Mouse (Mus musculus): Measurements from ENCODE around the gene Nfkbia. TPM values are rescaled to one million over a fixed set of nuclear protein-coding genes. Genes with fewer than 3 reads are reported as not detected.

The Nfkbia gene
- total and polyA plus RNA-seq, 2 experiments from 2014 or later: 65.1 to 67.1 TPM

DNA sequence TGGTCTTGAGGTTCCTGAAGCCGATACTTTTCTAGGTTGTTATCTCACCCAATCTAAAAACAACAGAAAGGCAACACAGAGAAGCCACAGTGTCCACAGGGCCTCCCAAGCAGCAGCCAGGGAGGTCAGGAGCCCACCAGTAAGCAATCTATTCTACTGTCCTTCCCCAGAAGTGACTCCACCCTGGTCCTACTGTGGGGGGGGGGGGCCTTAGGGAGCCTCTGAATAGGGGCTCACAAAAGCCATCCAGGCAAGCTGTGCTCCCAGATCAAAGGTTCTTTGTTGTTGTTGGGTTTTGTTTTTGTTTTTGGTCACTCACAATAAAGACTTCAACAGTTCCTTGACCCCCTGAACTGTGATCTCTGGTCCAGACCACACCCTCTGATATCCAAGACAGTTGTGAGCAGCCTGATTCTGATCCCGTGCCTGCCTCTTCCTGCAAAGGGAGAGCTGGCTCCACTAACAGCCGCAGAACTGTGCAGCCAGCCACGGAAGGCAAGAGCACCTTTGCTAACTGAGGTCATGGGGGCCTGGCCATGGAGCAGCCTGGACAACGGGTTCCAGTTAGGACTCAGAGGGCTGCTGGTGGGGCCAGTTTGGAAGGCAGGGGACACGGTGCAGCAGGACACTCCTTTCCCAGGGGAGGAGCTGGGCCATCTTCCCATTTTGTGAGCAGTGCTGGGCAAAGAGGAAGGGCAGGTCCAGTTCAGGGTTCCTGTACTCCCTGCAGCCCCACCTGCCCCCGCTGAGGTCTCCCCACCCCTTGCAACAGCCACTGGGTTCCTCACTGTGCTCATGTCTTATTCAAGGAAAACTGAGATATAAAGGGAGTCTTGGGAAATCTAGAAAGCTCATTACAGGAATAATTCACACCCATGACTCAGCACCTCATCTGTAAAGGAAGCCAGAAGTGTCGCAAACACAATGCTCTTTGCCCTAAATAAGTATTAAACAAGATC lies 18.9 kb downstream of the Nfkbia start:
- H3K27me3 ChIP-seq (ENCODE audit: control insufficient read depth, insufficient read depth, low read length): no peaks in the 10 kb centered on the region
- H3K4me2 ChIP-seq (ENCODE audit: low read depth, low read length): no peak overlapping the region
- no peaks in the 10 kb centered on the region for H3K36me3 ChIP-seq (replicated peaks; ENCODE audit: control insufficient read depth, insufficient read depth, low read length)
- peak; percentile 57 for DNase-seq (ENCODE audit: low spot score)
- no peak overlapping the region; the same call in 1 of the 2 replicates for H3K9ac ChIP-seq (replicated peaks; ENCODE audit: low read depth, low read length)
- H3K27ac ChIP-seq (ENCODE audit: low read depth): peak overlapping the region; percentile 28
- peak; percentile 67 for ATAC-seq (ENCODE audit: insufficient read depth, low read depth)
- no peak overlapping the region for H3K4me3 ChIP-seq (ENCODE audit: low read depth, low read length)
- no peaks in the 10 kb centered on the region for H3K9me3 ChIP-seq (replicated peaks; ENCODE audit: control insufficient read depth, low read length)
- H3K4me1 ChIP-seq (ENCODE audit: control insufficient read depth, insufficient read depth): peaks cover 17% of the 10 kb centered on the region; the same call in 1 of the 2 replicates
- TF ChIP-seq EP300 (IDR thresholded peaks at IDR 0.05; ENCODE audit: low read depth) (no peak), CTCF (IDR thresholded peaks at IDR 0.05; ENCODE audit: low read depth) (no peak)
- WGBS: 34% methylated on average over 8 of the region's 8 CpGs

DNA sequence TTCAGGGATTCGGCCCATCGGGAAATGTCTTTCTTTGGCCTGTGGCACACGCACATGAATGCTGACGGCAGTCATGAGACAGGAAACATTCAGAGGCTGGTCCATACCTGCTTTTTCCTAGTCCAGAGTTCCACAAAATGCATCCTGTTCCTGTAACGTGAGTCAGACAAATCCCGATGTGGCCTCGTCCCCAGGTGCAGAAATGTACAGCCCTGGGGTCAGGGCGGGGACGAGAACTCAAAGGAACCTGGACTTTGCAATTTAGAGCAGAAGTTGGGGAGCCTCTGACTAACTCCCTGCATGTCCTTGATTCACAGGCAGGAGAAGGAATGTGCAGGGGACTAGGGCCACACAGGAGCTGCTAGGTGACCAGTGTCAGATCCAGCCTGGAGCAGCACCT lies 21.1 kb downstream of the Nfkbia start:
- Histone ChIP-seq H3K9me3 (replicated peaks; ENCODE audit: control insufficient read depth, low read length) (no peaks in the 10 kb centered on the region), H3K36me3 (replicated peaks; ENCODE audit: control insufficient read depth, insufficient read depth, low read length) (no peaks in the 10 kb centered on the region), H3K27ac (ENCODE audit: low read depth) (no peak overlapping the region), H3K27me3 (ENCODE audit: control insufficient read depth, insufficient read depth, low read length) (no peaks in the 10 kb centered on the region), H3K9ac (replicated peaks; ENCODE audit: low read depth, low read length) (no peak overlapping the region), H3K4me3 (ENCODE audit: low read depth, low read length) (no peak overlapping the region), H3K4me1 (ENCODE audit: control insufficient read depth, insufficient read depth) (peaks cover 29% of the 10 kb centered on the region; the same call in 1 of the 2 replicates), H3K4me2 (ENCODE audit: low read depth, low read length) (no peak overlapping the region)
- TF ChIP-seq EP300 (IDR thresholded peaks at IDR 0.05; ENCODE audit: low read depth) (no peak), CTCF (IDR thresholded peaks at IDR 0.05; ENCODE audit: low read depth) (no peak)
- ATAC-seq (ENCODE audit: insufficient read depth, low read depth): no peak
- 76% methylated on average over 9 of the region's 9 CpGs for WGBS
- no peak for DNase-seq (ENCODE audit: low spot score)

DNA sequence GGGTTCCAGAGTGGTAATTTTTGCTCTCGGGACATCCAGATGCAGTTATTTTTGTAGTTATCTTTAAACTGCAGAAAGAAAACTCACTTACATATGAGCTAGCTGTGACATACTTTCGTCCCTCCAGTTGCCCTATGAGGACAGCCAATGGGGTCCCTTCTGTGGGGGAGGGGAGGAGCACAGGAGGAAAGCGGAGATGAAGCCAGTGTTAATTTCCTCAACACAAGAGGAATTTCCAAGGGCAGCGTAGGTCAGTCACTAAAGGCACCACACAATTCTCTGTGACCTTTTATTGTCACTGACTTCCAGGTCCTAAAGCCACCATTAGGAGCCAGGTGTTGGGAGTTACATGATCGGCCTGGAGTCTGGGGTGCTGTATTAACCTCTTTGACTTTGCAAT lies 22.0 kb downstream of the Nfkbia start:
- 49% methylated on average over 5 of the region's 5 CpGs for WGBS
- H3K27me3 ChIP-seq (ENCODE audit: control insufficient read depth, insufficient read depth, low read length): no peaks in the 10 kb centered on the region
- no peaks in the 10 kb centered on the region for H3K9me3 ChIP-seq (replicated peaks; ENCODE audit: control insufficient read depth, low read length)
- no peak for TF ChIP-seq CTCF (IDR thresholded peaks at IDR 0.05; ENCODE audit: low read depth)
- no peak overlapping the region for H3K4me2 ChIP-seq (ENCODE audit: low read depth, low read length)
- no peak overlapping the region for H3K9ac ChIP-seq (replicated peaks; ENCODE audit: low read depth, low read length)
- H3K27ac ChIP-seq (ENCODE audit: low read depth): no peak overlapping the region
- no peak for ATAC-seq (ENCODE audit: insufficient read depth, low read depth)
- no peak for DNase-seq (ENCODE audit: low spot score)
- H3K4me1 ChIP-seq (ENCODE audit: control insufficient read depth, insufficient read depth): peaks cover 32% of the 10 kb centered on the region; the same call in 1 of the 2 replicates
- no peak overlapping the region for H3K4me3 ChIP-seq (ENCODE audit: low read depth, low read length)
- no peaks in the 10 kb centered on the region for H3K36me3 ChIP-seq (replicated peaks; ENCODE audit: control insufficient read depth, insufficient read depth, low read length)

DNA sequence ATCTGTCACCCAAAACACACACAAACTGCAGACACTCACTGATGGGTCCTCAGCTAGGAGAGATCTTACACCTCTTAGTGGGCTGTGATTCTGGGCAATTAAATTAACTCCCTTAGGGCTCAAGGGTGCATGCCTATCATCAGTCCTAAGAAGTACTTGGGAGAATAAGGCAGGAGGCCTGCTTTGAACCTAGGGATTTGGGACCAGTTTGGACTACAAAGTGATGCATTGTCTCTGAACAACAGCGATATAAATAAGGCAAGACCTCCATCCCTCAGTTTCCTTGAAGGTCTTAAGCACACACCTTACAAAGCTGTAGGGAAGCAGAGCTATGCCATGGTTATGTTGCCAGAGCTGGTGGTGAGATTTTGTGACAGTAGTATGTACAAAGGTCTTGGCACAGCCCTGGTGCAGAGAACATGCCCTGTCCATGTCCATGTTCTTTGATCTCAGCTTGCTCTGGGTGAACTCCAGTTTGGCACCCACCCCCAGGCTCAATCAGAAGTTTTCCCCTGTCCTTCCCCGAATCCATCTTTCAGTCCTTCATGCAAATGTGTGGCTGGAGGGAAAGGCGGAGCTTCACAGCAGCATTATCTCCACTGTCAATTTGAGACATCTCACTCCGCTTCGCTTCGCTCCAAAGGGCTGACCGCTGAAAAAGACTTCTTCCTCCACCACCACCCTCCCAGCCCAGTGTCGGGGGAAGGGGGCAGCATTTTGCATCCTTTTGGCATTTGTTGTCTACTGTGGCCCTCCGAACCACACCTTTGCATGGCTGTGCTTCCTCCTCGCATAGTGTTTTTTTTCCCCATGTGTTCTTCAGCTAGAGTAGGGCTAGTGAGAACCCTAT lies 24.9 kb downstream of the Nfkbia start:
- peaks cover 39% of the 10 kb centered on the region for H3K4me1 ChIP-seq (ENCODE audit: control insufficient read depth, insufficient read depth)
- H3K36me3 ChIP-seq (replicated peaks; ENCODE audit: control insufficient read depth, insufficient read depth, low read length): no peaks in the 10 kb centered on the region
- H3K27me3 ChIP-seq (ENCODE audit: control insufficient read depth, insufficient read depth, low read length): no peaks in the 10 kb centered on the region
- TF ChIP-seq EP300 (IDR thresholded peaks at IDR 0.05; ENCODE audit: low read depth) (no peak), CTCF (IDR thresholded peaks at IDR 0.05; ENCODE audit: low read depth) (no peak)
- 53% methylated on average over 10 of the region's 10 CpGs for WGBS
- DNase-seq (ENCODE audit: low spot score) (no peak), ATAC-seq (ENCODE audit: insufficient read depth, low read depth) (no peak)
- no peak overlapping the region for H3K4me3 ChIP-seq (ENCODE audit: low read depth, low read length)
- H3K4me2 ChIP-seq (ENCODE audit: low read depth, low read length): no peak overlapping the region
- no peak overlapping the region for H3K27ac ChIP-seq (ENCODE audit: low read depth)
- no peak overlapping the region for H3K9ac ChIP-seq (replicated peaks; ENCODE audit: low read depth, low read length)
- H3K9me3 ChIP-seq (replicated peaks; ENCODE audit: control insufficient read depth, low read length): no peaks in the 10 kb centered on the region

DNA sequence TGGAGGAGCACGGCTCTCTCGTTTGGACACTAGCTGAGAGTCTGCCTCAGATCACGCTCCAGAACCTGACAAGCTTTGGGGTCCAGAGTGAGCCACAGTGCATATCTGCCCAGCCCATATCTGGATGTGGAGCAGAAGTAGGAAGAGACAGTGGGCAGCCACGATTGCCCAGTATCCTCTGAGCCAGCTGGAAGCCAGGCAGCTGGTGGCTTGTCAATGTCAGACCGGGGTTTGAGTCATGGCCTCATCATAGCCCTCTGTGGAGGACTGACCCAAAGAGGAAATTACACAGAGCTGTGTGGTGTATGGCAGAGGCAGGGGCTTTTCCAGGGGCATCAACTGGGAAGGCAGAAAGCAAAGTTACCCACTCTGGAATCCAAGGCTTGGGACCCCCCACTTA lies 25.6 kb downstream of the Nfkbia start:
- no peak for TF ChIP-seq EP300 (IDR thresholded peaks at IDR 0.05; ENCODE audit: low read depth)
- no peak for TF ChIP-seq CTCF (IDR thresholded peaks at IDR 0.05; ENCODE audit: low read depth)

More for the DNA sequence above, 25.6 kb downstream of the Nfkbia start:
- no peaks in the 10 kb centered on the region for H3K27me3 ChIP-seq (ENCODE audit: control insufficient read depth, insufficient read depth, low read length)
- H3K4me2 ChIP-seq (ENCODE audit: low read depth, low read length): no peak overlapping the region
- H3K36me3 ChIP-seq (replicated peaks; ENCODE audit: control insufficient read depth, insufficient read depth, low read length): no peaks in the 10 kb centered on the region
- no peak overlapping the region for H3K9ac ChIP-seq (replicated peaks; ENCODE audit: low read depth, low read length)
- 0 out of 2 replicates have a peak overlapping the region, but pooled peaks have one; percentile 31 for H3K27ac ChIP-seq (ENCODE audit: low read depth)
- H3K4me3 ChIP-seq (ENCODE audit: low read depth, low read length): no peak overlapping the region
- DNase-seq (ENCODE audit: low spot score) (no peak), ATAC-seq (ENCODE audit: insufficient read depth, low read depth) (no peak)
- peaks cover 46% of the 10 kb centered on the region for H3K4me1 ChIP-seq (ENCODE audit: control insufficient read depth, insufficient read depth)
- WGBS: 55% methylated on average over 5 of the region's 5 CpGs
- H3K9me3 ChIP-seq (replicated peaks; ENCODE audit: control insufficient read depth, low read length): no peaks in the 10 kb centered on the region
